Mouse (Mus musculus) lung, adult 2 months (tissue): Measurements from ENCODE around the gene Tbcel. TPM values are rescaled to one million over a fixed set of nuclear protein-coding genes. Genes with fewer than 3 reads are reported as not detected.

Experiments used
- DNase-seq: peaks from one replicate; pipeline ENCODE4 v3.0.0; 2022
- H3K4me1 ChIP-seq: fragments of 200-500 bp; 2 replicates; pipeline ENCODE4 v1.6.1; 2011; ENCODE audit warnings: low read length; ENCODE audit not compliant: control insufficient read depth, insufficient read depth
- H3K4me3 ChIP-seq: fragments of 200-500 bp; replicated peaks from 2 replicates; pipeline ENCODE3; 2011; ENCODE audit warnings: low read depth, mild to moderate bottlenecking, control low read depth, low read length; ENCODE audit errors: extremely low read depth
- CTCF ChIP-seq: fragments of 200-500 bp; IDR thresholded peaks from 2 replicates; pipeline ENCODE4 v1.5.1; 2011; ENCODE audit warnings: mild to moderate bottlenecking, low read length, control low read depth; ENCODE audit not compliant: insufficient read depth
- POLR2A ChIP-seq: fragments of 200-500 bp; IDR thresholded peaks from 2 replicates; pipeline ENCODE4 v1.6.1; 2011; ENCODE audit warnings: low read depth, mild to moderate bottlenecking, control low read depth, low read length, borderline replicate concordance; ENCODE audit errors: extremely low read depth
- WGBS: fragments of 180-500 bp; shearing (Covaris S2); methylation state at CpG from one replicate; pipeline ENCODE4 v1.1.7; 2018; 5-methylcytosine and 5-hydroxymethylcytosine counted together
- polyA plus RNA-seq: library from polyadenylated mRNA; depleted of rRNA; stranded (reverse); fragments of >200 nt; gene quantifications from 2 replicates; pipeline ENCODE4 v1.2.3, GENCODE M21; 2012

The Tbcel gene
- polyA plus RNA-seq, 1 experiment: 19.9 TPM

DNA sequence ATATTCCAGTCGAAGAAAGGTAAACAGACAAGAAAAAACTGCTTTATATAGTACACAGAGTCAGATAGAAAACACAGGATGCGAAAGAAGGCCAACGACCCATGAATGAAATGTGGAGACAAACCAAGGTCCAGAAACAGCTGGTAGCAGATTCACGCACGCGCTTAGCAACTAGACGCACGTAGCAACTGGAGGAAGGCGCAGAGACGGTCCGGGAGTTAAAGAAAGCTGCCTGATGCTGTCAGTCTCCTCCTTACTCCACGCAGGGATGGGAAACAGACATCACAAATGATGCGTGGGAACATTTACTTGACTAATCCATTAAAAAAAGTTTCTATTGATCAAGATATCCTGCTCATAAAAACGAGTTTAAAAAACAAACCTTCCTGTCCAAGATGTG, 10.6 kb upstream of the Tbcel start:
- WGBS: 60% methylated on average over 14 of the region's 14 CpGs
- peaks cover 2% of the 10 kb centered on the region; the same call in 1 of the 2 replicates for H3K4me1 ChIP-seq
- TF ChIP-seq CTCF (no peak), POLR2A (no peak)
- no peak for DNase-seq
- H3K4me3 ChIP-seq: no peak overlapping the region

DNA sequence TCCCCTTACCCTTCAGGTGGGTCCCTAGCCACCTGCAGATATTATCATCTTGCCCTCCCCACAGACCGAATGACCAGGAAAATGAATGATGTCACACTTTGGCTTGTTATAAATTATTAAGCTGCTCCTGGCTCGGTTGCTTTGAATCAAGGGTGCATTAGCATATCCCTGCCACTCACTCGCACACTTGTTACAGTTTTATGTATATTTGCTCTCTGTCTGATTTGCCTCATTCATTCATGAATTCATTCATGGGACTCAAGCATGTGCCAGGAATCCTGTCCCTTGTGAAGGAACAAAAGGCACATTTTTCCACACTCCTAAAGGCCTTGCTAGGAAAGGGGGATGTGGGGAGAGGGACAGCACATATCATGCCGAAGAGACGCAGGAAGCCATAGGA, 5.5 kb upstream of the Tbcel start:
- Histone ChIP-seq H3K4me3 (no peak overlapping the region), H3K4me1 (no peaks in the 10 kb centered on the region)
- 71% methylated on average over 5 of the region's 5 CpGs for WGBS
- no peak for TF ChIP-seq POLR2A
- TF ChIP-seq CTCF: no peak
- no peak for DNase-seq

DNA sequence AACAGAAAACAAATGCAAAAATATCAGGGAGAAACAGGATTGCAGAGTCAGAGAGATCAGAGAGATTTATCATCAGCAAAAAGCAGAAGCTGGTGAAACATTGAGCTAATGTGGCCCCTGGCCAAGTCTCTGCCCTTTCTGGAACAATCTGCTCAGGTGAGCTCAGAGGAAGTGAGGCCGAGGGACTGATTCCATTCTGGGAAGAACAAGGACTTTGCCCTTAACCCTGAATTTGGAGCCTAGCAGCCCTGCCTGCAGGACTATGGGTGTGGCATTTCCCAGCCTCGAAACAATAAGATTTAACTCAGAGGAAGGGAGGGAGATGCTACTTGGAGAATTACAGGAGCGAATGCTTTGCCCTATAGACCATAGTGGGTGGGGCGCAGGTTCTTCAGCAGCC, 4.7 kb upstream of the Tbcel start:
- no peak for DNase-seq
- Histone ChIP-seq H3K4me3 (no peak overlapping the region), H3K4me1 (no peaks in the 10 kb centered on the region)
- WGBS: 44% methylated on average over 4 of the region's 4 CpGs
- no peak for TF ChIP-seq CTCF
- no peak for TF ChIP-seq POLR2A

DNA sequence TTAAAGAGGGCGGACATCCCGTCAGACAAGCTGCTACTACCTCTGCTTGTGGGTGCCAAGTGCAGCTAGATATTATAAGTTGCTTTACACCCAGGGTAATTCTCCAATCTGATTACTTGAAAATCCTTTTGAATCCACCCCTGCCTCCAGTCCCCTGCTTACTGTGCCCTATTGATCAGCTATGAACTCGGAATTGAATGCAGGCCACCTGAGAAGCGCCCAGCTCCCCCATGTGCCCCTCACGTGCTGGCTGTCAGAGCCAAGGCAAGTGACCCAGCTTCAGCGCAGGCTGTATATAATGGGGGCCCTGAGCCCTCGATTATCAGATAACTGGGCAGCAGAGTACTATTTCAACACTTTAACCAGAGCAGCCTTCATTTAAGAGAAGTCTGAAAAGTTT, 626 bp upstream of the Tbcel start:
- no peak overlapping the region for H3K4me3 ChIP-seq
- DNase-seq: no peak
- TF ChIP-seq CTCF (no peak), POLR2A (no peak)
- 72% methylated on average over 7 of the region's 7 CpGs for WGBS
- H3K4me1 ChIP-seq: no peaks in the 10 kb centered on the region; the same call in 1 of the 2 replicates

DNA sequence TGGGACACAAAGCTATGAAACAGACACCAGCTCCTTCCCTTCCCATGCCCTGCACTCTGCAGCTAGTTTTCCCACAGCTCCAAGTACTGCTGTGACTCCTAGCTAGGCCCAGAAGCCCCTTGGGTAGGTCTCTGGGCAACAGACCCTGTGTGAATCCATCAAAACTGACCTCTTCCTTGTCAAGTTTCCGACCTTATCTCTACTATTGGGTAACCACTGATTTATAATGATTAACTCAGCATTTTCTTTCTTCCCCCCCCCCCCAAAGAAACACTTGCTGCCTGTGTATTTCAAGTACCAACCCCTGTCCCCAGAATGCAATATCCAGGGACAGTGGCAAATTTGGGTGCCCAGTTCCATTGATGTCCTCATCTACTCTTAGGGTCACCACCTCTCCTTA, 587 bp downstream of the Tbcel start:
- TF ChIP-seq CTCF: no peak
- no peak for TF ChIP-seq POLR2A
- WGBS: 41% methylated on average over 1 of the region's 1 CpGs
- no peak for DNase-seq
- H3K4me3 ChIP-seq: no peak overlapping the region
- H3K4me1 ChIP-seq: no peaks in the 10 kb centered on the region; the same call in 1 of the 2 replicates

DNA sequence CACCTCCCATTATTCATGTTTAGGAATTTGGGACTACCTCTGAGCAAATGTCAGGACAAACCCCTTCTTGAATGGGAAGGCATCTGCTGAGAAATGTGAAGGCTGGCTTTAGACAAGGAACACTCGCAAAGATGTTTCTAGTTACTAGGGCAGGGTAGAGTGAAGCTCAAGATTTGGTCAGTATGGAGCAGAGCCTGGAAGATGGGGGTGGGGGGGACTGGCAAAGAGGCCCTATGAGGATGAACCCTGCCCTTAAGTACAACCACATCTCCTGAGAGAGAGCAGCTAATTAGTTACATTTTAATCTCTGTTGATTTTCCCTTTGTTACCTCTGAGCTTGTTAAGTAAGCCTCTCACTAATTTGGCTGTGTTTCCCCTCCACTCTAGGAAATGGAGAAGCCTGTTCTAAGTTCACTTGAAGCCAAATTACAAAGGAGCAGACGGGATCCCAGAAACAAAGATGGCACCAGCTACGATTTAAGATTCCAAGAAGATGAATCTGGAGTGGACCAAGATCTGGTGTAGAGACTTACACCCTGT, 2.6 kb downstream of the Tbcel start:
- Histone ChIP-seq H3K4me3 (no peak overlapping the region), H3K4me1 (no peaks in the 10 kb centered on the region; the same call in 1 of the 2 replicates)
- WGBS: 75% methylated on average over 3 of the region's 3 CpGs
- TF ChIP-seq POLR2A (no peak), CTCF (no peak)
- DNase-seq: no peak

DNA sequence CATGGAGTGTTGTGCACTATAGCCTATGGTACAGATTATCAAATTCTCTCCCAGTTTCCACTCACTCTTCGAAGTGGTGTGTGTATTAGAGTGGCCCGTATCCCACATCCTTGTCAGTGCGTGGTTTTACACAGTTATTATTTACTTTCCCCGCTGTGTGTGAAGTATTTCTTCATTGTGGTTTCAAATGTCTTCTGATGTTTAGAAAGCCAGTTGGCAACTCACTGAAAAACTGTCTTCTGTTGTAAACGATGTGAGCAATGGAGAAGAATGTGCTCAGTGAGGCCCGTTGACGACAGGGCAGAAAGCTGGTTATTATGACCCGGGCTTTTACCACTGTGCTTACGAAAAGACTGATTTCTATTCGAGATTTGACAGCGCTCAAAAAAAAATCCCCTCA, 3.0 kb downstream of the Tbcel start:
- H3K4me3 ChIP-seq: no peak overlapping the region
- DNase-seq: no peak
- 56% methylated on average over 11 of the region's 11 CpGs for WGBS
- TF ChIP-seq POLR2A: no peak
- TF ChIP-seq CTCF: no peak
- no peaks in the 10 kb centered on the region; the same call in 1 of the 2 replicates for H3K4me1 ChIP-seq

DNA sequence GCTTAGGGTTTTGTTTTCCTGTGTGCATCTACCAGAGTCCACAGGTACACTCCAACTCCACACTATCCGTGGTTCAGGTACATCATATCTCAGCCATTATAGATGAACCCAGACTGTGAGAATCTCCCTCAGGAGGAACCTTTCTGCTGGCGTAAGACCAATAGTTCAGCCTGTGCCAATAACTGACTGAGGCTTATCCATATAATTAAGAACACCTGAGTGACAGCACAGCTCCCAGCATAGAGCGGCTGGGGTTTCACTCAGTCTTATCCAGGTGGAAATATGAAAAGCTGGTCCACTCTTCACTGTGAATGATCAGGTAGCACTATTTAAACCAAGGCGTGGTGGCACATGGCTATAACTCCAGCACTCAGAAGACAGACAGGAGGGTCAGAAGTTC, 3.9 kb downstream of the Tbcel start:
- no peak for DNase-seq
- TF ChIP-seq CTCF (no peak), POLR2A (no peak)
- WGBS: 74% methylated on average over 4 of the region's 4 CpGs
- no peaks in the 10 kb centered on the region; the same call in 1 of the 2 replicates for H3K4me1 ChIP-seq
- no peak overlapping the region for H3K4me3 ChIP-seq

DNA sequence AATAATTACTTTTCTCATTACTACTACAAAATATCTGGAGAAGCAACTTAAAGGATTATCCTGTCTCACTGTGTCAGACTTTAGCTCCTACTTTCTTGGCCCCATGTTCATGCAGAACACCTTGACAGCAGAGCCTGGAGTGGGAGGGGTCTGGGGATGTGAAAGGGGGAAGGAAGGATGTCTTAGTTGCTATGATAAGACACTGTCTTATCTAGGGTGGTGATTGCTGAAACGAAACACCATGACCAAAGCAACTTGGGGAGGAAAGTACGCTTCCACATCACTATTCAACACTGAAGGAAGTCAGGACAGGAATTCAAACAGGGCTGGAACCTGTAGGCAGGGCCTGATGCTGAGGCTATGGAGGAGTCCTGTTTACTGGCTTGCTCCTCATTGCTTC, 11.3 kb downstream of the Tbcel start:
- DNase-seq: no peak
- Histone ChIP-seq H3K4me3 (no peak overlapping the region), H3K4me1 (no peaks in the 10 kb centered on the region)
- TF ChIP-seq POLR2A (no peak), CTCF (no peak)
- 58% methylated on average over 2 of the region's 2 CpGs for WGBS

DNA sequence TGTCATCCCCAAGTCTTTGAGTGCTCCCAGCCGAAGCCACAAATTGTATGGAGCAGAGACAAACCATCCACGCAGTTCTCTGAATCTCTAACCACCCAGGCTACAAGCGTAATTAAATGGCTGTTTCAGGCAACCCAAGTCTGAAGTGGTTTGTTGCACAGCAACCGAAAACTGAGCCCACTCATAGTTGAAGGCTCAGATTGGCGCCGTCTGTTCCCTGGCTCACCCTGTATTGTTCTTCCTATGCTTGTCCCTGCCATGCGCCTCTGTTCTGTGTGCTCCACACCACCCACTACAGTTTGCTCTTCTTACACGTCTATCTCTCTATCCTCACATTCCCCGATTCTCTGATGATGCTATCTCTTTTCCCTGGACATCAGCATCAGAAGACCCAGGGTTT, 15.8 kb downstream of the Tbcel start:
- no peaks in the 10 kb centered on the region for H3K4me1 ChIP-seq
- no peak for TF ChIP-seq POLR2A
- no peak for TF ChIP-seq CTCF
- 68% methylated on average over 9 of the region's 9 CpGs for WGBS
- no peak overlapping the region for H3K4me3 ChIP-seq
- DNase-seq: no peak
